Mouse (Mus musculus) bone marrow macrophage, adult 2 months (primary cell): ENCODE data around the gene Bard1. TPM values are rescaled to one million over a fixed set of nuclear protein-coding genes. Genes with fewer than 3 reads are reported as not detected.

Source experiments
- H3K27ac ChIP-seq: 2 replicates; pipeline ENCODE4 v1.5.1; 2012; ENCODE audit warnings: low read depth, low read length; ENCODE audit not compliant: insufficient read depth
- H3K4me1 ChIP-seq: 2 replicates; pipeline ENCODE4 v1.6.1; 2012; ENCODE audit warnings: low read length; ENCODE audit not compliant: control insufficient read depth, insufficient read depth
- H3K4me3 ChIP-seq: 2 replicates; pipeline ENCODE4 v1.5.1; 2012; ENCODE audit warnings: mild to moderate bottlenecking, low read length, moderate library complexity; ENCODE audit not compliant: insufficient read depth
- CTCF ChIP-seq: IDR thresholded peaks from 2 replicates; pipeline ENCODE4 v1.5.1; 2012; ENCODE audit warnings: low read depth, mild to moderate bottlenecking, low read length, moderate library complexity
- POLR2A ChIP-seq: IDR thresholded peaks from 2 replicates; pipeline ENCODE4 v1.6.1; 2012; ENCODE audit warnings: mild to moderate bottlenecking, low read depth, low read length, borderline replicate concordance
- polyA plus RNA-seq: library from polyadenylated mRNA; stranded (reverse); fragments of >200 nt; gene quantifications from 2 replicates; pipeline ENCODE4 v1.2.4, GENCODE M21; 2012; ENCODE audit not compliant: missing spikeins, insufficient read depth, insufficient read length

Bard1 gene
- polyA plus RNA-seq, 1 experiment, result 5.2 TPM

GRCm38 (mm10) chr1:71052756-71053155, 50.2 kb downstream of the Bard1 start:
- no peak overlapping the region for H3K27ac ChIP-seq
- no peaks in the 10 kb centered on the region for H3K4me1 ChIP-seq
- no peak overlapping the region for H3K4me3 ChIP-seq
- TF ChIP-seq POLR2A (no peak), CTCF (no peak)

- Histone ChIP-seq H3K4me3 (no peak overlapping the region), H3K27ac (no peak overlapping the region), H3K4me1 (no peaks in the 10 kb centered on the region)
- TF ChIP-seq CTCF, result no peak
- no peak for TF ChIP-seq POLR2A
Measured at GRCm38 (mm10) chr1:71052252-71052651, 50.7 kb downstream of the Bard1 start.

DNA sequence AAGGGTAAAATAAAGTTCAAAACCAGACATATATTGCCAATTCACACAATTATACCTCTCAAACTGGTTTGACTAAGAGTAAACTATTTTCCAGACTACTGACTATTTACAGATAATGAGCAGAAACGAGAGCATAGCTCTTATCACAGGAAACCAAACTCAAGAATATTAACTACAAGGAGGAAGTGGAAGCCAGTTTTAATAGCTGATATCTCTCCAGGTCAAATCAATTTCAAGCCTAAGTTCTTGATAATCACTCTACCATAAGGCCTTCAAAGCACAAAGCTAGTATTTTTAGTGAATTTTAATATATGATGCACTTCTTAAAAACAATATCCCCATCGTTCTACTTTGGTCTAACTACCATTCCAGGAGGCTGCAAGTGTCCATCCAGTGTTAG, 57.8 kb downstream of the Bard1 start:
- no peak for TF ChIP-seq POLR2A
- TF ChIP-seq CTCF, result no peak
- no peak overlapping the region for H3K27ac ChIP-seq
- H3K4me1 ChIP-seq, result no peaks in the 10 kb centered on the region
- H3K4me3 ChIP-seq, result no peak overlapping the region

- H3K4me3 ChIP-seq, result no peak overlapping the region
- H3K4me1 ChIP-seq, result no peaks in the 10 kb centered on the region
- no peak overlapping the region for H3K27ac ChIP-seq
- no peak for TF ChIP-seq CTCF
- TF ChIP-seq POLR2A, result no peak
Measured at GRCm38 (mm10) chr1:71043951-71044350, 59.0 kb downstream of the Bard1 start.

- no peak overlapping the region for H3K4me3 ChIP-seq
- no peak overlapping the region for H3K27ac ChIP-seq
- TF ChIP-seq POLR2A, result no peak
- no peak for TF ChIP-seq CTCF
- no peaks in the 10 kb centered on the region for H3K4me1 ChIP-seq
Measured at GRCm38 (mm10) chr1:71036999-71037398, 65.9 kb downstream of the Bard1 start.

DNA sequence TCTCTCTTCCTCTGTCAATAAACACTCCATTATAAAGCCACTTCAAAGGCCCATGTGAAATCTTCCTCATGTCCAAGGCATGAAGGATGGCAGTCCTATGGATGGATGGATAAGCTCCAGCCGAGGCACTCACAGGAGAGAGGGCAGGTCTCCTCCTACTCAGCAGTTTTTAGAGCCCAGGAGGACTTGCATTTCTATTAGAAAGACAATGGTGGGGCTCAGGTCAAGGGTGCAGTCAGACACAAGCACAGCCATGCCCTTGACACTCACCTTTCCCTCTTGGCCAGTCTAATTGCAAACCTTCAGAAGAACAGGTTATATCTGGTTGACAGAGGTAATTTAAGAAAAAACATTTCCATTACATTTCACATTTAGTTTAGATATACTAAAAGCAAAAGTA, 67.4 kb downstream of the Bard1 start:
- Histone ChIP-seq H3K4me3 (no peak overlapping the region), H3K27ac (no peak overlapping the region), H3K4me1 (no peaks in the 10 kb centered on the region)
- TF ChIP-seq CTCF, result no peak
- no peak for TF ChIP-seq POLR2A

DNA sequence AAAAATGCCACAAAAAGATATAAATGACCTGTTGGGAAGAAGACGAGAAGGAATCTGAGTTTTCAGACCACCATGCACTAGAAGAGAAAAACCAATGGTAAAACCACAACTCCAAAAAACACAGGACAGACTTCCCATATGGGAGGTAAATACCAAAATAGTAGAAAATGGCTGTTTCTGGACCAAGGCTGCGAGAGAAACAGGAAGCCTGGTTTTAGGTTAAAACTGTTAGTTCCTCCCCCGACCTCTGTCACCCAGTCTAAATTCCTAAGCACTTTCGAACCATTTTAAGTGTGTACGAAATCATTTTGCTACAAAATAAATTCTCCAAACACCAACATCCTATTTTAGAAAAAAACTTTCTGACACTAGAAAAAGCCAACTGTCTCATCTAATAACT, 80.2 kb downstream of the Bard1 start:
- TF ChIP-seq CTCF, result no peak
- no peak overlapping the region for H3K4me3 ChIP-seq
- H3K27ac ChIP-seq, result no peak overlapping the region
- no peaks in the 10 kb centered on the region; the same call in 1 of the 2 replicates for H3K4me1 ChIP-seq

DNA sequence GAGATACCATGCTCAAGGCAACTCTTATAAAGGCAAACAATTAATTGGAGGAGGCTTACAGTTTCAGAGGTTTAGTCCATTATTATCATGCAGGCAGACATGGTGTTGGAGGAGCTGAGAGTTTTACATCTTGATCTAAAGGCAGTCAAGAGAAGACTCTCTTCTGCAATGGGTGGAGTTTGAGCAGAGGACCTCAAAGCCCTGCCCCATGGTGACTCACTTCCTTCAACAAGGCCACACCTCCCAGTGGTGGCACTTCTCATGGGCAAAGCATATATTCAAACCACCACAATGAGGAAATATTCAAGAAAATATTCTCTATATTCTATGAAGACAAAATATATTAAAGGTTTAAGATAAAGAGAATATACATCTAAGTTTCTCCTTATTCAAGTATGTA, 88.6 kb downstream of the Bard1 start:
- Histone ChIP-seq H3K4me3 (no peak overlapping the region), H3K27ac (no peak overlapping the region), H3K4me1 (no peaks in the 10 kb centered on the region)
- no peak for TF ChIP-seq CTCF
- TF ChIP-seq POLR2A, result no peak

- Histone ChIP-seq H3K4me1 (peaks cover 5% of the 10 kb centered on the region; the same call in 1 of the 2 replicates), H3K27ac (no peak overlapping the region), H3K4me3 (no peak overlapping the region)
- TF ChIP-seq CTCF (no peak), POLR2A (no peak)
Measured at GRCm38 (mm10) chr1:71005998-71006397, 96.9 kb downstream of the Bard1 start.

DNA sequence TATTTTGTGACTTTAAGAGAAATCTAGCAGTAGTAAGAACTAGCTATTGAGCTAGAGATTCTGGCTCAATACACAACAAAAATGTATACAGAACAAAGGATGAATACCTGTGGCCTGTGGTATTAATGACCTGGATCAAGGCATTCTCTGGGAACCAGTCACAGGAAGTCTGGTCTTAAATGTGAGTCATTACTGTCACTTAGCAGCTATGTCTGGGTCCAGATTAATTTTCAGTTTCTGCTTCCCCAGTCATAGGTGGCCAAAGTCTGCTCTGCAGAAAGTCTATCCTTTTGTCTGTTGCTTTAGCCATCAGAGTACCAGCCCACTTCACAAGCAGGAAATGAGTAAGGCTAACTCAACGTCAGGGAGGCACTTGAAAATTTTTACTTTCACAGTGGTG, 98.8 kb downstream of the Bard1 start:
- Histone ChIP-seq H3K4me1 (peaks cover 5% of the 10 kb centered on the region; the same call in 1 of the 2 replicates), H3K4me3 (no peak overlapping the region), H3K27ac (no peak overlapping the region)
- no peak for TF ChIP-seq POLR2A
- no peak for TF ChIP-seq CTCF

DNA sequence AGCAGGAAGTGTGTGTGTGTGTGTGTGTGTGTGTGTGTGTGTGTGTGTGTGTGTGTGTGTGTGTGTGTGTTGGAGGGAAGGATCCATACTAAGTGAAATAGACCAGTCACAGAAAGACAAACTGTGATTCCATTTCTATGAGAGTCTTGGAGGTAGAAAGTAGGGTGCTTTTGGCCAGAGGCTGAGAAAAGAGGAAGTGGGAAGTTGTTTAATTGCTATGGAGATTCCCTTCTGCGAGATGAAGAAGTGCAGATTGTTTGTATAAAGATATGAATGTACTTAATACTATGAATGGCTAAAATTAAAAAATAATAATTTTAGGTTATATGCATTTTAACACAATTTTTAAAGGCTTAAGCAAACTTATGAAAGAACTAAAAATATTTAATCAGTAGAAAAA, 99.2 kb downstream of the Bard1 start:
- peaks cover 5% of the 10 kb centered on the region; the same call in 1 of the 2 replicates for H3K4me1 ChIP-seq
- TF ChIP-seq CTCF (no peak), POLR2A (no peak)
- no peak overlapping the region for H3K4me3 ChIP-seq
- H3K27ac ChIP-seq, result no peak overlapping the region
